Mouse (Mus musculus) liver, adult 2 months (tissue): Measurements from ENCODE around the gene Akr1c18. TPM values are rescaled to one million over a fixed set of nuclear protein-coding genes. Genes with fewer than 3 reads are reported as not detected.
A peak's percentile ranks its signal among the peaks of the same experiment; 100 is the strongest.
"Not testable (repeated sequence)": the region's sequence is repeated elsewhere in the genome, so short reads cannot be mapped to it uniquely, and the experiment has no call there.

Experiments
- DNase-seq: peaks from one replicate; pipeline ENCODE4 v3.0.0-alpha.2; 2011; ENCODE audit warnings: low read depth, low spot score; ENCODE audit errors: extremely low read depth
- H3K27ac ChIP-seq: fragments of 200-500 bp; replicated peaks from 2 replicates; pipeline ENCODE4 v1.5.1; 2012; ENCODE audit warnings: low read depth, mild to moderate bottlenecking, control low read depth, inconsistent platforms, low read length; ENCODE audit not compliant: insufficient read depth
- H3K27me3 ChIP-seq: fragments of 200-500 bp; 2 replicates; pipeline ENCODE4 v1.6.1; 2012; ENCODE audit warnings: mild to moderate bottlenecking, moderate library complexity, low read length, inconsistent platforms; ENCODE audit not compliant: control insufficient read depth, insufficient read depth
- H3K36me3 ChIP-seq: fragments of 200-500 bp; 2 replicates; pipeline ENCODE4 v1.6.1; 2012; ENCODE audit warnings: low read length, inconsistent platforms; ENCODE audit not compliant: control insufficient read depth, insufficient read depth
- H3K4me1 ChIP-seq: fragments of 200-500 bp; 2 replicates; pipeline ENCODE4 v1.6.1; 2011; ENCODE audit warnings: low read length; ENCODE audit not compliant: control insufficient read depth, insufficient read depth
- H3K4me3 ChIP-seq: fragments of 200-500 bp; 2 replicates; pipeline ENCODE4 v1.5.1; 2011; ENCODE audit warnings: low read depth, mild to moderate bottlenecking, control low read depth, low read length, moderate library complexity; ENCODE audit not compliant: insufficient read depth
- H3K79me2 ChIP-seq: fragments of 200-500 bp; 2 replicates; pipeline ENCODE4 v1.6.1; 2012; ENCODE audit warnings: inconsistent platforms, mild to moderate bottlenecking, low read length, moderate library complexity; ENCODE audit not compliant: control insufficient read depth, insufficient read depth
- H3K9ac ChIP-seq: fragments of 200-500 bp; 2 replicates; pipeline ENCODE4 v1.6.1; 2012; ENCODE audit warnings: low read depth, mild to moderate bottlenecking, control low read depth, inconsistent platforms, low read length
- CTCF ChIP-seq: fragments of 200-500 bp; IDR thresholded peaks from 2 replicates; pipeline ENCODE4 v1.5.1; 2011; ENCODE audit warnings: low read depth, low read length, control low read depth
- POLR2A ChIP-seq: fragments of 200-500 bp; IDR thresholded peaks from 2 replicates; pipeline ENCODE4 v1.6.1; 2011; ENCODE audit warnings: low read length, control low read depth; ENCODE audit not compliant: insufficient read depth; ENCODE audit errors: extremely low read depth
- WGBS: fragments of 180-500 bp; shearing (Covaris S2); methylation state at CpG from one replicate; pipeline ENCODE4 v1.1.7; 2018; 5-methylcytosine and 5-hydroxymethylcytosine counted together
- polyA plus RNA-seq: library from polyadenylated mRNA; depleted of rRNA; stranded (reverse); fragments of >200 nt; gene quantifications from 2 replicates; pipeline ENCODE4 v1.2.3, GENCODE M21; 2012
- total RNA-seq: library from RNA; depleted of rRNA; stranded (reverse); fragments of >200 nt; gene quantifications from 2 replicates; pipeline ENCODE4 v1.2.3, GENCODE M21; 2014

The Akr1c18 gene
- total and polyA plus RNA-seq, 2 experiments: 0.55 TPM; not detected in 1

DNA sequence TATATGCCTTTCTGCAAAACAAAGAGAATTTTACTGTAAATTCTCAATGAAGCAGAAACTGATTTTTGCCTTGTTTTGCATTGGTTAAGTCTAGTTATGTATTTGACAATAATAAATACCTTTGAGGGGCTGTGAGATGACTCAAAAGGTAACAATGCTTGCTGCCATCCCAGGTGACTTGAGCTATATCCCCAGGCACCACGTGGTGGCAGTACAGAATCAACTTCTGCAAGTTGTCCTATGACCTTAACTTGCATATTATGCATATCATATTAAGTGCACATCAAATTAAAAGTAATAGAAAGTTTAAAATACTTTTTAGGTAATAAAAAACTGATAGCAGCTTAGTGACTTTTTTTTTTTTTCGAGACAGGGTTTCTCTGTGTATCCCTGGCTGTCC, 17.4 kb downstream of the Akr1c18 start:
- 42% methylated on average over 2 of the region's 2 CpGs for WGBS
- peak; percentile 24 for DNase-seq
- Histone ChIP-seq H3K4me3 (no peak overlapping the region), H3K27ac (no peak overlapping the region), H3K27me3 (no peaks in the 10 kb centered on the region), H3K36me3 (no peaks in the 10 kb centered on the region), H3K79me2 (no peaks in the 10 kb centered on the region), H3K9ac (no peak overlapping the region), H3K4me1 (no peaks in the 10 kb centered on the region)
- TF ChIP-seq CTCF (peak; percentile 49; the same call in 1 of the 2 replicates), POLR2A (no peak)

DNA sequence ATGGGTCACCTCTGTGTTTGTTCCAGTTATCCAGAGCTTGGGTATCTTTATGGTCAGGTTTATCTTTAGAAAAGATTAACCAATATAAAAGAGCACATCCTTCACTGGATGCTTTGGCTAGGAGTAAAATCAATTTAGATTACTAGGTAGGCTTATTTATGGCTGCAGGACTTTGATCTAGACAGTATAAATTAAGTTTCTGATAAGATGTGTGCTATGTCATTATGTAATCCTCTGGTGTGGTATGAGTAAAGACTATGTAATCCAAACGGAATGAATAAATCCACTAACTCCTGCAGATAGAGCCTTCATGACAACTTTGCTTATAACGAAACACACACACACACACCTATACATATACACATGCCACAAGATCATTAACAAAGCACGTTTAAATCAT, 18.7 kb downstream of the Akr1c18 start:
- Histone ChIP-seq H3K36me3 (no peaks in the 10 kb centered on the region), H3K27me3 (no peaks in the 10 kb centered on the region), H3K27ac (no peak overlapping the region), H3K4me1 (no peaks in the 10 kb centered on the region), H3K79me2 (no peaks in the 10 kb centered on the region), H3K9ac (no peak overlapping the region), H3K4me3 (no peak overlapping the region)
- DNase-seq: no peak
- TF ChIP-seq CTCF (no peak), POLR2A (no peak)
- 71% methylated on average over 3 of the region's 3 CpGs for WGBS

DNA sequence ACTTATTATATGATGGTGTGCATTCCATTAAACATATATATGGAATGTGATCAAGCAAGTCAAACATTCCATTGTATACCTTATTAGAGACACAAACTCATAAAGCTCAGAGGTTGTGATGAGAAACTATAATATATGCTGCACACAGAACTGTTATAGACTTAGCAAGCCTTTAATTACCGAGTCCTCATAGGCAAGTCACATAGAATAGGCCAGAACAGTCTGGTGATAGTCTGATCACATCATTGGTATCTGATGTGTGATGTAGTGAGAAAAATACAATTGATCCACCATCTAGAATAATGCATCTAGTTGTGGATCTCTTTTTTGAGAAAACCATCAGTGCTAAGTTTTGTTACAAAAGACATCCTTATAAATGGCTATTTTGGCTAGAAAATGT, 19.1 kb downstream of the Akr1c18 start:
- Histone ChIP-seq H3K79me2 (no peaks in the 10 kb centered on the region), H3K4me1 (no peaks in the 10 kb centered on the region), H3K27ac (no peak overlapping the region), H3K36me3 (no peaks in the 10 kb centered on the region), H3K9ac (no peak overlapping the region), H3K4me3 (no peak overlapping the region), H3K27me3 (no peaks in the 10 kb centered on the region)
- DNase-seq: no peak
- WGBS: 85% methylated on average over 1 of the region's 1 CpGs
- no peak for TF ChIP-seq POLR2A
- no peak for TF ChIP-seq CTCF

DNA sequence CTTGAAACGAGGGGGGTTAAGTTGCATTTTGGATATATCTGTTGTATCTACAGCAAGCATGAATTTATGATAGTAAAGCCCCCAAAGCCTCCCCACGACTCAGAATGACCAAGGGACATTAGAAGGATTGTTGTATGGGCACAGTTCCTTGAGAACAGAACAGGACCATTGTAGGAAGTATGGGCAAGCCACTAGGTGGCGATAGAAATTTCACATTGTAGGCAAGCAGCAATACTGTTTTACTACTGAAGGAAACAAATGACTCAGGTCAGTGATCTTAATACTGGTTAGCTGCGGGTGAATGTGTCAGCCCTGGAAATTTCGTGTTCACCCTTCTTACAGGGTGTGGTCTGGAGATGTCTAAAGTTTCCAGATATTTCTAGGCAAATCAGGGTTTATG, 21.4 kb downstream of the Akr1c18 start:
- Histone ChIP-seq H3K4me1 (no peaks in the 10 kb centered on the region), H3K4me3 (no peak overlapping the region), H3K27me3 (no peaks in the 10 kb centered on the region), H3K27ac (no peak overlapping the region), H3K79me2 (no peaks in the 10 kb centered on the region), H3K36me3 (no peaks in the 10 kb centered on the region), H3K9ac (no peak overlapping the region)
- 36% methylated on average over 5 of the region's 5 CpGs for WGBS
- TF ChIP-seq CTCF (no peak), POLR2A (no peak)
- DNase-seq: peak; percentile 44

DNA sequence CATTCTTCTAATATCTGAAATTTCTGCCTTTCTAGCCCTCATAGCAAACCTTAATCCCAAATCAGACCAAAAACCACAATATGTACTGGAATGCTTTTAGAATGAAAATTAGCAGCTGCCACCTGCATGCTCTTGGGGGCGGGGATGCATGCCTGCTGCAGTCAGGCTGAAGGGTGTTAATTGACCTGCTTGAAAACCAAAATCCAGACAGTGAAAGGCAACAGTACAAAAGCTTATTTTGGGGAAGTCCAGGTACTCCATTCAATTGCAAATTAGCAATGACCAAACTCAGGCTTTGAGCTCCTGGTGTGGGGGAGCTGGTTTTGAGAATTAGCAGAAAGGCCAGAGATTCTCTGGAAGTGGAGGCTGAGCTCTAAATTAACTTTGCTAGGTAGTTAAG, 24.6 kb downstream of the Akr1c18 start:
- DNase-seq, H3K9ac ChIP-seq, H3K36me3 ChIP-seq, H3K4me1 ChIP-seq, H3K4me3 ChIP-seq, H3K27ac ChIP-seq, H3K27me3 ChIP-seq, H3K79me2 ChIP-seq: not testable (repeated sequence)
- 97% methylated on average over 1 of the region's 1 CpGs for WGBS

DNA sequence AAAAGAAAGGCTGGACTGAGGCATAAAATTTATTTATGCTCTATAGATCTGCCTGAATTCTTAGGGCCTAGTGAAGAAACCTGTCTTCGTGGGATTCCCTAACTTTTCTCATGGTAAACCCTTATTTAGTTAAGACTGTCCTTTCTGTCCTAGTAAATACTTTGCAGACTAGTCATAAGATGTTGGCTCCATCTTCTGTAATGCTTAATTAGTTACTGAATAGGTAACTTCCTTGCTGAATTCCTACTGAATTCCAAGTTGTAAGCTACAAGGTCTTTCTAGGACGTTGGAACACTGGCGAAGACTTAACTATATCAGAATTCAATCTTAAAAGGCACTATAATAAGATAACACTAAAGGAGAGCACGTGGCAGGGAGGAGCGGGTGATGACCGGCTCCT, 26.0 kb downstream of the Akr1c18 start:
- not testable (repeated sequence) for H3K9ac ChIP-seq, H3K27ac ChIP-seq, H3K4me3 ChIP-seq, H3K79me2 ChIP-seq, DNase-seq, H3K4me1 ChIP-seq, H3K27me3 ChIP-seq, H3K36me3 ChIP-seq
- 96% methylated on average over 6 of the region's 6 CpGs for WGBS

DNA sequence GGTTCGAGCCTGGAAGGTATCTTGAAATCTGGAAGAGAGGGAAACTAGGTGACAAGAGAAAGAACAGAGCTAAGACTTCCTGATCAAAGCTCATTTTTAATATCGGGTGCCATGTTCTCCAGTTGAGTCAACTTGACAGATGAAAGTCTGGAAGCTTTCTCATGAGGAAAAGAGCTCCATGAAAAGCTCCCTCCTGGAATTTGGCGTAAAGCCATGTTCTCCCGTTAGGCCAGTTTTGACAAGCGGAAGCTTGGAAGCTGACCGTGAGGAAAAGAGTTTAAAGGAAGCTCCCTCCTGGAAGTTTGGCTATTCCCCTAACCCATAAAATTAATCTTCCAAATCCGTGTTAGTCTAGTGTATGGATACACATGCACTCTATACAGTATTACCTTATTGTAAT, 27.3 kb downstream of the Akr1c18 start:
- WGBS: 86% methylated on average over 7 of the region's 7 CpGs
- Histone ChIP-seq H3K27ac (no peak overlapping the region), H3K36me3 (no peaks in the 10 kb centered on the region), H3K27me3 (no peaks in the 10 kb centered on the region), H3K79me2 (no peaks in the 10 kb centered on the region), H3K9ac (no peak overlapping the region), H3K4me1 (no peaks in the 10 kb centered on the region), H3K4me3 (no peak overlapping the region)
- TF ChIP-seq POLR2A: no peak
- no peak for TF ChIP-seq CTCF
- no peak for DNase-seq
